Mouse (Mus musculus) megakaryocyte, adult 5-6 weeks (primary cell): ENCODE data around the gene Cryab. TPM values are rescaled to one million over a fixed set of nuclear protein-coding genes. Genes with fewer than 3 reads are reported as not detected.
A peak's percentile ranks its signal among the peaks of the same experiment; 100 is the strongest.

Experiments used
- ATAC-seq: 2 replicates; pipeline ENCODE4 v1.8.0; 2016; ENCODE audit warnings: mild to moderate bottlenecking, inconsistent platforms; ENCODE audit not compliant: poor library complexity, severe bottlenecking
- total RNA-seq, 2 experiments: library from RNA; stranded (forward) in 1 of 2; stranded (reverse) in 1 of 2; fragments of 153-499, 151-499 nt in 1 of 2; fragments of 221-1000, 200-1000 nt in 1 of 2; gene quantifications; 2 replicates each; pipeline versions ENCODE4 v1.2.3 to v1.2.4; 2015 to 2017

Cryab gene
- 1.8 and 3.9 TPM in 2 replicates for total RNA-seq (2015)
- total RNA-seq (2017), result 0.62 and 3.1 TPM in 2 replicates

- ATAC-seq, result no peak
Observed at GRCm38 (mm10) chr9:50751323-50751722, at the start of gene Cryab. Cryab (plus strand) TSS chr9:50751325.

GRCm38 (mm10) chr9:50704907-50705306, 46.2 kb upstream of the Cryab start:
- no peak for ATAC-seq

DNA sequence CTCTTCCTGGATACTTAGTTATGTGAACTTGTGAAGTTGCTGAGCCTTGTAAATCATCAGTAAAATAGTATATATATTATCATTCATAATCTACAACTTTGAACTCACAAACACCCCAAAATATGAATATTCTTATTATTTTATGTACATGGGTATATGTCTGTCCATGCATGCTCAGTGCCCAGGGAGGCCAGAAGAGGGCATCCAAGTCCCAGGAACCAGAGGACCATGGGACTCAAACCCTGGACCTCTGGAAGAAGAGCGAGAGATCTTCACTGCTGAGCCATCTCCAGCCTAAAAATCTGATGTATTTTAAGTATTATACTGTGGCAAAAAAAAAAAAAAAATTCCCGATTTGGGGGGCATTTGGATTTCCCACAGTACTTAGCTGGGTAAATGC, 42.0 kb upstream of the Cryab start:
- ATAC-seq, result no peak

DNA sequence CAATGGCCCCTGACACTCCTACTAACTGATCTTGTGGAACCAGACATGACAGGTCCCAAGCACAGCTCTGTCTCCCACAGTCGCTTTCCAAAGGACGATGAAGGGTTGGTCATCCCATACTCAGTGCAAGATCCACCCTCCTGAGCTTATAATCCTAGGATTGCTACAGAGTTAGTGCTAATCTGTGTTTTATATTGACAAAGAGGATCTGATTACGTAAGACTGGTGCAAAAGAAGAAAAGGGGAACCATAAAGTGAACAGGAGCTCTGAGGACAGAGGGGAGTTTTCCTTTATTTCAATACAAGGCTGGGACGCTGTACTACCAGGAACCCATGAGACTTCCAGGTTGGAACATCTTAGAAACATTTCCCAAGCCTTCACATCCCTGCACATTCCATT, 39.8 kb upstream of the Cryab start:
- ATAC-seq, result peak; percentile 92

DNA sequence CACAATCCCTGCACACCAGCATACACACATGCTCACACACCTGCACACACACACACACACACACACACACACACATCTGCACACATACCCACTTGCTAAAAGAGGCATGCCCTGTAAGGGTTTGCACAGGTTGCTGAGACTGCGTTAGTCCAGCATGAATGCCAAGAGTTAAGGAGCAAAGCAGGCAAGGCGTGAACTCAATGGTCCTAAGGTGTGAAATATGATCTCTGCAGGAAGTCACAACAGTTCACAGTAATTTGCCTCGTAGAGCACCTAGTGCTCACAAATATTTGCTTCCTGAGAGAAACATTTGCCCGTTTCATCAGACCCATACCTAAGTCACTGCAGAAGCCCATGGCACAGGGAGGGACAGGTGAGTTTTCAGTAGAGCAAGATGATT, 36.9 kb upstream of the Cryab start:
- no peak for ATAC-seq

DNA sequence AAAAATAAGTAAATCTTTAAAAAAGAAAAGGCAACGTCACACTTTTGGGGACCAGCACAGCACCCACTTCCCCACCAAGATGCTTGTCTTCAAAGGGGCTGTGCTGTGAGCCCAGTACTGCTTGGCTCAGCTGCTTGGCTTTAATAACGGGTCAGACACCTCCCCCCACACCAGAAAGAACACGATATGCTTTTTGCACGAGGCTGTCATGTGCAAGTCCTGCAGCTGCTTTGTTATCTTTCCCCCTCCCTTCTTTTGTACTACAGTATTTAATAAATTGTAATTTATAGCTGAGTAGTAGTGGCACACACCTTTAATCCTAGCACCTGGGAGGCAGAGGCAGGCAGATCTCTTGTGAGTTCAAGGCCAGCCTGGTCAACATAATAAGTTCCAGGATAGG, 32.2 kb upstream of the Cryab start:
- no peak for ATAC-seq

DNA sequence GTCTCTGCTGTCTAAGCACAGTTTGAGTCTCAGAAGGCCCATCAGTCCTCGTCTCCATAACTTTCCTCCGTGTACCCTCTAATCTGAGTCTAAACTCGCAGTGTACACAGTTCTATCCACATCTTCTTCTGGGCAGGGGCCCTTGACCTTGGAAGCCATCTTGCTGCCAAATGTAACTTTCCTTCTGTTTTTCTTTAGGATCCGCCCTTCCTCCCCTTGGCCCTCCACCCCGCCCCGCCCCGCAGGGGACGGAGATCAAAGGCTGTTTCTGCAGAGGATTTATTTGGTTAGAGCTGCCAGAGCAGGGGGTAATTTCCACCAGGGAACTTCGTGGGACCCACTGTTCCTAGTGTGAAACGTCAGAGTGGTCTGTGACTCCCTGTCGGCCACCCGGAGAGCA, 30.1 kb upstream of the Cryab start:
- no peak for ATAC-seq

- ATAC-seq, result no peak
Observed at GRCm38 (mm10) chr9:50722451-50722911, 28.6 kb upstream of the Cryab start.

GRCm38 (mm10) chr9:50723406-50723805, 27.7 kb upstream of the Cryab start:
- no peak for ATAC-seq

DNA sequence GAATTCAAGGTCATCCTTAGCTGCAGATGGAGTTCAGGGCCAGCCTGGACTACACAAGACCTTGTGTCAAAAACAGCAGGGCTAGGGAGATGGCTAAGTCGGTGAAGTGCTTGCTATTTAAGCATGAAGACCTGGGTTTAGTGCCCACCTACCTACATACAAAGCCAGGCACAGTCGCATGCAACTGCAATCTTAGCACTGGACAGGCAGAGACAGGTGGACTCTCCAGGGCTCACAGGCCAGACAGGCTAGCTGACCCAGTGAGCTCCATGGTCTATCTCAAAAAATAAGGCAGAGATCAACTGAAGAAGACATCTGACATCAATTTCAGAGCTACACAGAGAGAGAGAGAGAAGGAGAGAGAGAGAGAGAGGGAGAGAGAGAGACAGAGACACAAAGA, 27.0 kb upstream of the Cryab start:
- no peak for ATAC-seq

DNA sequence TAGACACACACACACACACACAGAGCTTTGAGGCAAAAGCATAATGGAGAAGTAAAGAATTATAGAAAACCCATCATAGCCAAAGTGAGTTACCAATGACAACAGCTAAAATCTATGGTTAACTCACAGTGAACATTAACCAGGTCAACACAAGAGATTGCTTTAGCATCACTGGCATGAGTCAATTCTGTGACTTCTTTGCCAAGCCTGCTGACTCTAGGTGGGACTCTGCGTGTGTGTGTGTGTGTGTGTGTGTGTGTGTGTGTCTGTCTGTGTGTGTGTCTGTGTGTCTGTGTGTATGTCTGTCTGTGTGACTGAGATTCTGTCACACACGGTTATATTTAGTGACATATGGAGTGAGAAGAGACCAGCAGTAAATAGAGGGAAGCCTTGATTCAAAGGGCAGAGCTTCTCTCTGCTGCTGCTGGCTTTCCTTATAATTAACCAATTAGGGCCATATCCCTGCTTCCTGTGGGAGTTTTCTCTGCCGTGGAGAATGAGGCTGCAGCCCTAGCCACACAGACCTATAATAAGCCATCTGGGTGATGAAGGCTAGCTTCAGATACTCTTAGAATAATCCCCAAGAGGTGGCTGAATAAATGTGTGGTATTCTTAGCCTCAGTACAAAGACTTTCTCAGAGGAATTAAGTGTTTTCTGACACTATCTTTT, 26.3 kb upstream of the Cryab start:
- ATAC-seq, result no peak

DNA sequence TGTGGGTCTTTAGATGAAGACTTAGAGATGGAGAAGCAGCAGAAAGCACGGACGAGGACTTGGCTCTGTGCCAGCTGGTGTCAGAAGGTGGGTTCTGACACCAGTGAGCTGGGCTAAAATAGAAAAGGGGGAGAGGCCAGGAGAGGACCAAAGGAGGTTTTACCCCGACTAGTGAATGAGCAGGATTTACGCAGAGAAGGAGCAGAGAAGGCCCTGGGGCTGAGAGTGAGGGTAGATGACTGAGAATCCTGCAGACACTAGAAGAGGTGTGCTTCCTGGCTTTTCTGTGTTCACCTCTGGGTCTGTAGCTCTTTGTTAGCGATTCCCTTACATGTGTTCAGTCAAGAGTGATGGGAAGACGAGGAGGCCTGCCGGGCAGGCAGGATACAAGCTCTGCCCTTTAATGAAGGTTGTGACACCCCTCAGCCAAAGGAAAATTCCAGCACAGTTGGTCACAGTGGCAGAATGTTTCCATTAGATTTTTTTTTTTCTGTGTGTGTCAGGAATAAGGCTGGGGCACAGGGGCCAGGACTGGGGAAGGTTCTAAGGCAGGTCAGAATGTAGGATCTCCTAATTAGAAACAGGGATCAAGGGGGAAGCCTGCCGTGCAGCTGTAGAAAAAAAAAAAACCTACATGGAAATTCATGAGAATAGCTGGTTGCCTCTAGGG, 25.1 kb upstream of the Cryab start:
- no peak for ATAC-seq

- ATAC-seq, result peak; percentile 21; the same call in 1 of the 2 replicates
Observed at GRCm38 (mm10) chr9:50727171-50727924, 23.8 kb upstream of the Cryab start.

- ATAC-seq, result peak; percentile 62
Observed at GRCm38 (mm10) chr9:50727925-50728651, 23.0 kb upstream of the Cryab start.

- no peak for ATAC-seq
Observed at GRCm38 (mm10) chr9:50729600-50729999, 21.5 kb upstream of the Cryab start.

- ATAC-seq, result no peak
Observed at GRCm38 (mm10) chr9:50732560-50732959, 18.6 kb upstream of the Cryab start.

DNA sequence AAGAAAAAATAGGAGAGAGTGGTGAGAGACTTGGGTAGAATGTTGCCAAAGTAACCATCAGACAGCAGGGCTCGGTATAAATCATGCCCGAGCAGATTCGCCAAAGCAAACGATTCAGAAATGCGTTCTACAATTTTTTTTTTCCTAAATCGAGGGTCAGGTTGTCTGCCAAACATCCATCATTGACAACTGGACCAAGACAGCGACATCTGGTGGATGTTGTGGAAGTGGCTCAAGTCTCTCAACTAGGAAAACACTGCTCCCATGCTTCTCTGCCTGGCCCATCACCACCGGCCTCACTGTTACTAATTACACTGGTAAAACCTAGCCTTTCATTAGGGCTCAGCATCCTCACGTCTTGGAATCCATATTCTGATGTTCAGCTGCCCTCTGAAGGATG, 16.1 kb upstream of the Cryab start:
- no peak for ATAC-seq

GRCm38 (mm10) chr9:50738914-50739870, 11.9 kb upstream of the Cryab start, which contains the start of gene Dixdc1:
Dixdc1 (minus strand) TSS chr9:50739517.
- peak; percentile 98 for ATAC-seq

- ATAC-seq, result no peak
Observed at GRCm38 (mm10) chr9:50740867-50741784, 10.0 kb upstream of the Cryab start.
